Mouse (Mus musculus): ENCODE measurements around the gene Rab26.

GRCm38 (mm10) chr17:24485090-24485860 lies 48.7 kb downstream of the Rab26 start:
- TF ChIP-seq CTCF (IDR thresholded peaks at IDR 0.05; ENCODE audit: borderline replicate concordance, insufficient read depth, low read depth, low read length) (no peak), POLR2A (IDR thresholded peaks at IDR 0.05; ENCODE audit: borderline replicate concordance, insufficient read depth, low read length) (no peak)

All from cerebellum, adult 2 months (tissue).